Mouse (Mus musculus): Measurements from ENCODE around the gene Ms4a6d. TPM values are rescaled to one million over a fixed set of nuclear protein-coding genes. Genes with fewer than 3 reads are reported as not detected.

Ms4a6d gene
- 8.2 to 23.7 TPM (median 14.1 TPM) in 3 replicates for total RNA-seq (2017)

- no peak for ATAC-seq (replicated peaks; ENCODE audit: insufficient number of reproducible peaks, low FRiP score, low TSS enrichment, poor library complexity, severe bottlenecking)
Observed at GRCm38 (mm10) chr19:11604603-11605002, at the start of gene Ms4a6d. TSS of gene Ms4a6d (minus strand) at chr19:11604849.

GRCm38 (mm10) chr19:11649564-11649963 is 44.9 kb upstream of the Ms4a6d start:
- no peak for ATAC-seq (replicated peaks; ENCODE audit: insufficient number of reproducible peaks, low FRiP score, low TSS enrichment, poor library complexity, severe bottlenecking)

- no peak for ATAC-seq (replicated peaks; ENCODE audit: insufficient number of reproducible peaks, low FRiP score, low TSS enrichment, poor library complexity, severe bottlenecking)
Observed at GRCm38 (mm10) chr19:11646166-11646565, 41.5 kb upstream of the Ms4a6d start.

DNA sequence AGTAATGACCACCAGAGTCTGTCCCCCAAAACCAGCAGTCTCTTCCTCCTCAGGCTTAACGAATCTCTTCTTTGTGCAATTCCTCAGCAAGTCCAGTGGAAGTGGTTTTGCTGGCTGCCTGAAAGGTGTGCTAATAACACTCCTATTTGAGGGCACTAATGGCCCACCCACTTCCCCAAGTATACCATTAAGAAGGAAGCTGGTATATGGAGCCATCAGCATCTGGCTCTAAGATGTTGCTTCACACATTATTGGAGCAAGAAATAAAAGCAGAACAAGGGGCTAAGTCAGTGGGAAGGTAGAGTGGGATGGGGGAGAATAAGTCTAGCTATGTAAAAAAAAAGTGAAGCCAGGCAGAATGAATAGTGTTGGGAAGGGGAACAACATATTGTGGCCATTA is 36.1 kb upstream of the Ms4a6d start, which contains the start of gene Ms4a3:
Gene Ms4a3, minus strand, starts transcription at position 120 of the 400 bp plus-strand sequence.
- 0 out of 2 replicates have a peak, but pooled peaks have one; percentile 22 for ATAC-seq (replicated peaks; ENCODE audit: insufficient number of reproducible peaks, low FRiP score, low TSS enrichment, poor library complexity, severe bottlenecking)

GRCm38 (mm10) chr19:11639038-11639437 is 34.4 kb upstream of the Ms4a6d start:
- ATAC-seq (replicated peaks; ENCODE audit: insufficient number of reproducible peaks, low FRiP score, low TSS enrichment, poor library complexity, severe bottlenecking): no peak

DNA sequence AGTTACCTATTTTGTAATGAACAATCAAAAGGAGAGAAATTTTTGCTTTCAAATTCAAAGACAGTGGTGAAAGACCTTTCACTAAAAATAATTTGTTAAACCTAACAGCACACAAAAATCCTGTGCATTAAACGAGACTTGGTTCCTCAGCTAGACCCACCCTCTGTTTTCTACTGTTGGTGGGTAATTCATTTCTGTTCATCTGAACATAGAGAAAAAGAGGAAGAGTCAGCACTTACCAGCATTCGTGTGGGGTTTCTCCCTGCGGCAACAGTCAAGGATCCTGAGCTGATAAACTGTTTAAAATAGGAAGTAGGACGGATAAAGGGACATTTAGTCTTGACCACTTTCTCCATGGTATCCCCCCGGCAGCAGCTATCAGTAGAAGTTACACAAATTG is 30.9 kb upstream of the Ms4a6d start:
- ATAC-seq (replicated peaks; ENCODE audit: insufficient number of reproducible peaks, low FRiP score, low TSS enrichment, poor library complexity, severe bottlenecking): no peak

DNA sequence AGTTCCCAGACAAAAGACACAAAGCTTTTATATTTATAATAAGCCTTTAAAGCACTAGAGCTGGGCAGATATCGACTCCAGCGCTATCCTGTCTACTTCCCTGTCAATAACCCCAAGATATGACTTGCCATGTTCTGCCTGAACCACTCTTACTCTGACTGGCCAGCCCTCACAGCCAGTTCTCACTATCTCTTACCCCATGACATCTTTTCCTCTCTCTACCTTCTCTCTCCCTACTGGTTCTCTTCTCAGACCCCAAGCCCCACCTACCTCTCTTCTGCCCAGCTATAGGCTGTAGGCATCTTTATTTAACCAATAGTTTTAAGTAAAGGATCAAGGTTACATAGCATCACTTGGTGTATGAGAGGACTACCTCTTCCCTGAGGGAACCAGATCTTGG is 29.7 kb upstream of the Ms4a6d start:
- no peak for ATAC-seq (replicated peaks; ENCODE audit: insufficient number of reproducible peaks, low FRiP score, low TSS enrichment, poor library complexity, severe bottlenecking)

GRCm38 (mm10) chr19:11633732-11634131 is 29.1 kb upstream of the Ms4a6d start:
- no peak for ATAC-seq (replicated peaks; ENCODE audit: insufficient number of reproducible peaks, low FRiP score, low TSS enrichment, poor library complexity, severe bottlenecking)

- no peak for ATAC-seq (replicated peaks; ENCODE audit: insufficient number of reproducible peaks, low FRiP score, low TSS enrichment, poor library complexity, severe bottlenecking)
Observed at GRCm38 (mm10) chr19:11625231-11625630, 20.6 kb upstream of the Ms4a6d start.

GRCm38 (mm10) chr19:11624800-11625199 is 20.2 kb upstream of the Ms4a6d start:
- no peak for ATAC-seq (replicated peaks; ENCODE audit: insufficient number of reproducible peaks, low FRiP score, low TSS enrichment, poor library complexity, severe bottlenecking)

DNA sequence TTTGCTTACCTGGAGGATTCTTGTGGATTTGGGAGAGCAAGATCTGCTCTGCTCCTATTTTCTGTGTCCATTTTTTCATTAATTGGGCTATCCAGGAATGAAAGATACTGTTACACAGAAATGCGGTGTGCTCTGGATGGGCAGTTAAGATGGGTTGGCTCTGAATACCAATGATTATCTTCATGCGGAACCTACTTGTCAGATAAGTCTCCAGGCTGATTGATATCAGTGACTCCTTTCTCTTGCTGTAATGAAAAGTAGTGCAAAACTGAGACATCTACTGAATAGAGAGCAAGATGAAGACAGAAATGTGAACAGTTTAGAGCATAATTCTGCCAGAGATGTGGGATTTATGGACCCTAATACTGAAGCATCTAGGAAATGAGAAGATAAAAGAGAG is 18.9 kb upstream of the Ms4a6d start, which contains the start of gene Ms4a2:
Gene Ms4a2, minus strand, starts transcription at position 169 of the 400 bp plus-strand sequence.
- ATAC-seq (replicated peaks; ENCODE audit: insufficient number of reproducible peaks, low FRiP score, low TSS enrichment, poor library complexity, severe bottlenecking): no peak

DNA sequence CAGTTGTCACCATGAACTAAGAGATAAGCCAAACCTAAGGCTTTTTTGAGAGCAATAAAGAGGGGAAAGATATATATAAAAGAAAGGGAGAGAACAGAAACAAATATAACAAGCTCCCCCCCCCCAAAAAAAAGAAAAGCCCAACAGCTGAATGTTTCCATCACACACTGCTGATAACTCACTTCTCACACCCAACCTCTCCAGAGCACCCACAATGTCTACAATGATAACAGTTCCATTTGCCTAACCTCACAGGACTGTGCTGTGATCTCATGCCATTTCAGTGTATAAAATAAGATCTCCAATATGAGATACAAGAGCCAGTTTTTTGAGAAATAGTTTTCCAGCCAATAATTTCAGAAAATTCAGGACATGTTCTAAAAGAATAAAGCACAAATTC is 13.3 kb upstream of the Ms4a6d start:
- no peak for ATAC-seq (replicated peaks; ENCODE audit: insufficient number of reproducible peaks, low FRiP score, low TSS enrichment, poor library complexity, severe bottlenecking)

- ATAC-seq (replicated peaks; ENCODE audit: insufficient number of reproducible peaks, low FRiP score, low TSS enrichment, poor library complexity, severe bottlenecking): no peak
Observed at GRCm38 (mm10) chr19:11614805-11615204, 10.2 kb upstream of the Ms4a6d start.

- no peak for ATAC-seq (replicated peaks; ENCODE audit: insufficient number of reproducible peaks, low FRiP score, low TSS enrichment, poor library complexity, severe bottlenecking)
Observed at GRCm38 (mm10) chr19:11613776-11614443, 9.3 kb upstream of the Ms4a6d start.

GRCm38 (mm10) chr19:11613084-11613483 is 8.4 kb upstream of the Ms4a6d start:
- ATAC-seq (replicated peaks; ENCODE audit: insufficient number of reproducible peaks, low FRiP score, low TSS enrichment, poor library complexity, severe bottlenecking): no peak

- peak; percentile 14; the same call in 1 of the 2 replicates for ATAC-seq (replicated peaks; ENCODE audit: insufficient number of reproducible peaks, low FRiP score, low TSS enrichment, poor library complexity, severe bottlenecking)
Observed at GRCm38 (mm10) chr19:11612293-11612692, 7.6 kb upstream of the Ms4a6d start.

DNA sequence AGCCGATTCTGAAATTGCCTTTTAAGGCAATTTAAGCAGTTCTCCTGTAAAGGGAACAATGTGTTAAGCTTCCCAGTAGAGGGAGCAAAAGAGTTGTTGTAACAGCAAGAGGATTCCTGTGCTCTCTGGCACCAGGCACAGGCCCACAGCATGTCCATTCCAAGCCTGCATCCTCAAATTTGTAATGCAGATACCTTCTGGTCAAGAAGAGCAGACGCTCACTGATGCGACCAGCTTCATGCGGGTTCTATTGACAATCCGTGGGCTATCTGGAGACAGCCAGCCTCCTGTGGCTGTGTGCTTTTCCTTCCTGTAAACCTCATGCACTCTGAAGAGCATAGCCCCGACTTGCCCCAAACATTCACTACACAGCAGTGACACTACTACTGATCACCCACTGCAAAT is 6.9 kb upstream of the Ms4a6d start:
- peak; percentile 70 for ATAC-seq (replicated peaks; ENCODE audit: insufficient number of reproducible peaks, low FRiP score, low TSS enrichment, poor library complexity, severe bottlenecking)

DNA sequence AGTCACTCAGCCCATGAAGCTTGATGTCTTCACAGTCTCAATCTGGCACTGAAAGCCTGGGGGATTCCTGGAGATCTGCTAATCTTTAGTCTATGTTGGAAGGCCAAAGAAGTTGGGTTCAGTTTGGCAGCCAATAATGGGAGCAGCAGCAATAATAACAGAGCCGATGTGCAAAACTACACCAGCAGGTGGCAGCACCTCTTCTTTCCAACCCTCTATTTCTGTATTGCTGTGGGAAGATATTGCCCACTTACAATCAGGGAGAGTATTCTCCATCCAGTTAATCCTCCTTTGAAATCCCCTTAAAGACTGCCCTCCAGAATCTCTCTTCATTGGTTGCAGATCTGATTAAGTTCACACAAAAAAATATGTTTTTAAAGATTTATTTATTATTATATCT is 3.5 kb upstream of the Ms4a6d start:
- ATAC-seq (replicated peaks; ENCODE audit: insufficient number of reproducible peaks, low FRiP score, low TSS enrichment, poor library complexity, severe bottlenecking): peak; percentile 44; the same call in 1 of the 2 replicates

DNA sequence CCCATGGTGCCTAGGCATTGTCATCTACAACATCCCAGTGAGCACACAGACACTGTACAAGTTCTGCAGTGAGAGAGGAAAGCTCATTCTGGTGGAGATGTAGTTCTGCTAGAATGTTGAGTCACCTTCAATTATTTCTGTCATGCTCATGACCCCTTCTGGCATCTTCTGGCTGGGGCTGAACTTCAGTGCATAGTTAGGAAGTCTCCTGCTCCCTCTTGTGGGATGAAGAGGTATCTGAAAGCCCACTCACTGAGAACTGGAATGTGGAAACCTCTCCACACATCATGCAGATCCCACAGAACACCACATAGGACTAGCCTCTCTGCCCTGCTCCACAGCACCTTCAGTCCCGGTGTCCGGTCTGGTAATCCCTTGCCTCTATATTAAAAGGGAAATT is 2.6 kb downstream of the Ms4a6d start:
- ATAC-seq (replicated peaks; ENCODE audit: insufficient number of reproducible peaks, low FRiP score, low TSS enrichment, poor library complexity, severe bottlenecking): peak; percentile 76

- no peak for ATAC-seq (replicated peaks; ENCODE audit: insufficient number of reproducible peaks, low FRiP score, low TSS enrichment, poor library complexity, severe bottlenecking)
Observed at GRCm38 (mm10) chr19:11601349-11601748, 3.3 kb downstream of the Ms4a6d start.
